Mouse (Mus musculus) thymus, adult 2 months (tissue): ENCODE measurements around the gene Gm20388. TPM values are rescaled to one million over a fixed set of nuclear protein-coding genes. Genes with fewer than 3 reads are reported as not detected.

Experiments
- DNase-seq: peaks from one replicate; pipeline ENCODE4 v3.0.0; 2021
- H3K27ac ChIP-seq: fragments of 200-500 bp; 2 replicates; pipeline ENCODE4 v1.5.1; 2012; ENCODE audit warnings: low read length, control low read depth; ENCODE audit not compliant: control insufficient read depth, insufficient read depth
- H3K27me3 ChIP-seq: fragments of 200-500 bp; 2 replicates; pipeline ENCODE4 v1.6.1; 2012; ENCODE audit warnings: mild to moderate bottlenecking, low read length, moderate library complexity, mixed read lengths; ENCODE audit not compliant: control insufficient read depth, insufficient read depth
- H3K36me3 ChIP-seq: fragments of 200-500 bp; 2 replicates; pipeline ENCODE4 v1.6.1; 2012; ENCODE audit warnings: mild to moderate bottlenecking, low read length, moderate library complexity; ENCODE audit not compliant: control insufficient read depth, insufficient read depth
- H3K4me1 ChIP-seq: fragments of 200-500 bp; replicated peaks from 2 replicates; pipeline ENCODE4 v1.6.1; 2012; ENCODE audit warnings: low read length; ENCODE audit not compliant: control insufficient read depth, insufficient read depth
- H3K4me3 ChIP-seq: fragments of 200-500 bp; 2 replicates; pipeline ENCODE4 v1.5.1; 2012; ENCODE audit warnings: mild to moderate bottlenecking, low read length, control low read depth, moderate library complexity; ENCODE audit not compliant: control insufficient read depth, insufficient read depth
- CTCF ChIP-seq: fragments of 200-500 bp; IDR thresholded peaks from 2 replicates; pipeline ENCODE4 v1.5.1; 2012; ENCODE audit warnings: mild to moderate bottlenecking, control low read depth, low read length, moderate library complexity, borderline replicate concordance; ENCODE audit not compliant: control insufficient read depth, poor library complexity, insufficient read depth; ENCODE audit errors: extremely low read depth
- POLR2A ChIP-seq: fragments of 200-500 bp; IDR thresholded peaks from 2 replicates; pipeline ENCODE4 v1.6.1; 2012; ENCODE audit warnings: mild to moderate bottlenecking, low read length, control low read depth, moderate library complexity; ENCODE audit not compliant: control insufficient read depth, poor library complexity, insufficient read depth; ENCODE audit errors: extremely low read depth
- WGBS: fragments of 180-500 bp; shearing (Covaris S2); methylation state at CpG from one replicate; pipeline ENCODE4 v1.1.7; 2018; 5-methylcytosine and 5-hydroxymethylcytosine counted together
- polyA plus RNA-seq: library from polyadenylated mRNA; depleted of rRNA; stranded (reverse); fragments of >200 nt; gene quantifications from 2 replicates; pipeline ENCODE4 v1.2.3, GENCODE M21; 2012

Gm20388 gene
- polyA plus RNA-seq, 1 experiment = 103 TPM

DNA sequence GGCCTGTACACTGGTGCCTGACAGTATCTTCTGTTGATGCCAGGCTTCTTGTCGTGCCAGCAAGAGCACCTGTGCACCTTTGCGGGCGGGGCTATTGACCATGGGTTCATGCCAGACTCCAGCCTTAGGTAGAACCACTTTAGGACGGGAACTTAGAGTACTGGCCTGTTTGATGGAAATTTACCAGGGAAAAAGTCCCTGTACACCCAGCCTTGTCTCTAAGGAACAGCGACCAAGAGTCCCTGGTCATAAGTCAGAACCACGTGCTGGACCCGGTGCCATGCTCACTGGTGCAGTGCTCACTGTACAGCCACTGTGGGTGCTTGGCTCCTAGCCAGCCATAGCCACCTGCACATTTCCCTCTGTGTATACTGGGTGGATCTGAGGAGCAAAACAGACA lies 3478.4 kb downstream of the Gm20388 start:
- Histone ChIP-seq H3K36me3 (peaks cover 73% of the 10 kb centered on the region), H3K27ac (no peak overlapping the region), H3K4me3 (no peak overlapping the region), H3K27me3 (no peaks in the 10 kb centered on the region), H3K4me1 (peaks cover under 1% of the 10 kb centered on the region)
- DNase-seq = no peak
- WGBS = 84% methylated on average over 7 of the region's 7 CpGs
- TF ChIP-seq POLR2A (no peak), CTCF (no peak)

DNA sequence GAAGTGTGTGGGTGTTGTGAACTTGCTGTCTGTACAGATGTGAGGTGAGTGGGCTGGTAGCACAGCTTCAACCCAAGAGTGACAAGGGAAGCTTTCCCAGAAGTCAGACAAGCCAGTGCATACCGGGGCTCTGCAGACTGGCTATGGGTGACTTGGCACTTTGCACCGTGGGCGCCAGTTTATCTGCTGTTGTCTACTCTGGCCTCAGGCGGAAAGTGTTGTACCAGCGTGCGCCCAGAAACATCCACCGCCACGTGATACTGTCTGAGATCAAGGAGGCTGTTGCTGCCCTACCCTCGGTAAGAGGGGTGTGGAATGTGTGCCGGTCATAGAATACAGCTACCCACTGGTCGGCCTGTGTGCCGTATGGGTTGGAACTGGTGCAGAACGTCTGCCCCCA lies 3487.7 kb downstream of the Gm20388 start:
- no peak for TF ChIP-seq POLR2A
- TF ChIP-seq CTCF = no peak
- no peak overlapping the region for H3K27ac ChIP-seq
- no peaks in the 10 kb centered on the region for H3K27me3 ChIP-seq
- 43% methylated on average over 13 of the region's 13 CpGs for WGBS
- peaks cover 75% of the 10 kb centered on the region for H3K4me1 ChIP-seq
- no peak for DNase-seq
- H3K36me3 ChIP-seq = peaks cover 38% of the 10 kb centered on the region
- H3K4me3 ChIP-seq = no peak overlapping the region

- no peak for TF ChIP-seq POLR2A
- no peak for TF ChIP-seq CTCF
- 43% methylated on average over 9 of the region's 9 CpGs for WGBS
- DNase-seq = no peak
- Histone ChIP-seq H3K27me3 (no peaks in the 10 kb centered on the region), H3K4me1 (peaks cover 97% of the 10 kb centered on the region), H3K36me3 (peaks cover 10% of the 10 kb centered on the region; the same call in 1 of the 2 replicates), H3K27ac (peak overlapping the region; percentile 70), H3K4me3 (no peak overlapping the region)
Measured at GRCm38 (mm10) chr8:123401936-123402335, 3491.3 kb downstream of the Gm20388 start.

DNA sequence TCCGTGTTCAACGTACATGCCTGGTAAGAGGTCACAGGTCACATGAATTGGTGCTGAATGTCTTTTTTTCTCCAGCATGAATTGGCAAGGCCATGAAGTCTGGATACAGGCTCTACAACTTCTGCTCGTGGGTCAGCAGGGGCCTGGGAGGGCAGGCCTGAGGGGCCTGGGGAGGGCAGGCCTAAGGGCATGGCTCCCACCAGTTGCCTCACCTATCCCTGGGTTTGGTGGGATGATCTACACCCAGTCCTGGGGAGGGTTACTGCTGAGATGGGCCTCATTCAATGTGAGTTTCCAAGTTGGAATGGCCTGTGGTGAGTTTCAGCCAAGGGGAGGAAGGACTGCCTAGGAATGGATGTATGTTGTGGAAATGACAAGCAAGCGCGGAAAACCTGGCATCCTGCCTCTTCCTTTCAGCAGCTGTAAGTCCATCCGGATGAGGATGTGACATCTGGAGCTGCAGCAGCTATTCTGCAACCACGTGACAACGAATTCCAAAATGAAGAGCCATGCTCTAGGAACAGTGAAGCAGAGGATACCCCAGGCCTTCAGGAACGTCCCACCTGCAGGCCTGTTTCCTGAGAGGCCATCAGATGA lies 3492.2 kb downstream of the Gm20388 start:
- WGBS = 92% methylated on average over 9 of the region's 9 CpGs
- DNase-seq = no peak
- no peaks in the 10 kb centered on the region for H3K27me3 ChIP-seq
- TF ChIP-seq POLR2A = no peak
- TF ChIP-seq CTCF = no peak
- peaks cover 6% of the 10 kb centered on the region; the same call in 1 of the 2 replicates for H3K36me3 ChIP-seq
- H3K27ac ChIP-seq = peak overlapping the region; percentile 70
- H3K4me1 ChIP-seq = peaks cover 97% of the 10 kb centered on the region
- H3K4me3 ChIP-seq = no peak overlapping the region

DNA sequence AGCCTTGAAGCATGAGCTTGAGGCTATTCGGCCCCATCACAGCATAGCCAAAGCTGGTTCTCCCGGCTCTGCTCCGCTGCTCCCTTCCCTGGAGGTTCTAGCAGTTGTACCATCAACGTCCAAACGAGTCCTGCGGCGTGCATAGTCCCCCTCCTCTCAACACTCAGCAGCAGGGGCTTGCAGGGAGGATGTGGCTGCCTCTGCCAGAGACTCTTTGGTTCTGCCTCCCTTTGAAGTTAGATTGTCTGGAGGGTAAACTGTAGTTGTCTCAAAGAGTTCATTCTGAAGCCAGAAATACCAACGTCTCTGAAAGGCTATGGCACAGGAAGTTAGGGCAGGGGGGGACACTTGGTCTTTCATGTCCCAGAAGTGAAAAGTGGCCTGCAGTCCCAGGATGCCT lies 3493.9 kb downstream of the Gm20388 start:
- peaks cover 95% of the 10 kb centered on the region for H3K4me1 ChIP-seq
- 2% methylated on average over 8 of the region's 8 CpGs for WGBS
- no peak for TF ChIP-seq CTCF
- no peak for TF ChIP-seq POLR2A
- peak; percentile 73 for DNase-seq
- peak overlapping the region; percentile 88 for H3K27ac ChIP-seq
- H3K36me3 ChIP-seq = 0 out of 2 replicates have a peak, but pooled peaks cover 3% of the 10 kb centered on the region
- no peaks in the 10 kb centered on the region for H3K27me3 ChIP-seq
- H3K4me3 ChIP-seq = peak overlapping the region; percentile 22

DNA sequence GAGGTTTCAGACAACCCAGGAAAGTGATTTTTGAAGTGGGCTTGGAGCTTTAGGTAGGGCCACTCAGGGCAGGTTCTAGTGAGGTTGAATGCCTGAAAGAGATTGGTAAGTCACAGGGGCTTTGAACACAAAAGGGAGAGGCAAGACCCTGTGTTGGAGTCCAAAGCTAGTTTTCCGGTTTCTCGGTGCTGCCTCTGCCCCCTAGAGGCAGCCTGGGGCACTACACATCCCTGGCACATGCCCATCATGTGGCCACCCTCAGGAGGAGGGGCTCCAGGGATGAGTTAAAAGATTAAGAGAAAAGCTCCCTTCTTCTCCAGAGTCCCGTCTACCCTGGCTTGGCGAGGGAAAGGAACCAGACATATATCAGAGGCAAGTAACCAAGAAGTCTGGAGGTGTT lies 3496.1 kb downstream of the Gm20388 start, which contains the start of gene Mc1r:
Gene Mc1r, plus strand, starts transcription at position 322 of the 400 bp plus-strand sequence.
- no peak within 1 kb of the TSS for H3K4me3 ChIP-seq
- no peak within 1 kb of the TSS for H3K27ac ChIP-seq
- TF ChIP-seq POLR2A = no peak
- TF ChIP-seq CTCF = peak; percentile 88; the same call in 1 of the 2 replicates
- WGBS = 4% methylated on average over 4 of the region's 4 CpGs
- DNase-seq = peak; percentile 81
- peaks cover 3% of the 10 kb centered on the region; the same call in 1 of the 2 replicates for H3K27me3 ChIP-seq
- H3K4me1 ChIP-seq = peaks cover 94% of the 10 kb centered on the region
- no peaks in the 10 kb centered on the region for H3K36me3 ChIP-seq

GRCm38 (mm10) chr8:123407612-123408011 lies 3497.0 kb downstream of the Gm20388 start:
- H3K27ac ChIP-seq = no peak overlapping the region
- peaks cover 94% of the 10 kb centered on the region for H3K4me1 ChIP-seq
- DNase-seq = no peak
- H3K27me3 ChIP-seq = peaks cover 3% of the 10 kb centered on the region; the same call in 1 of the 2 replicates
- TF ChIP-seq CTCF (no peak), POLR2A (no peak)
- 93% methylated on average over 13 of the region's 13 CpGs for WGBS
- H3K4me3 ChIP-seq = no peak overlapping the region
- no peaks in the 10 kb centered on the region for H3K36me3 ChIP-seq
